Mouse (Mus musculus): ENCODE data around the gene Fam3a. TPM values are rescaled to one million over a fixed set of nuclear protein-coding genes. Genes with fewer than 3 reads are reported as not detected.
A peak's percentile ranks its signal among the peaks of the same experiment; 100 is the strongest.
"Not testable (repeated sequence)": the region's sequence is repeated elsewhere in the genome, so short reads cannot be mapped to it uniquely, and the experiment has no call there.

Gene Fam3a
- polyA plus RNA-seq, 1 experiment from 2014 or later: 35.5 TPM

DNA sequence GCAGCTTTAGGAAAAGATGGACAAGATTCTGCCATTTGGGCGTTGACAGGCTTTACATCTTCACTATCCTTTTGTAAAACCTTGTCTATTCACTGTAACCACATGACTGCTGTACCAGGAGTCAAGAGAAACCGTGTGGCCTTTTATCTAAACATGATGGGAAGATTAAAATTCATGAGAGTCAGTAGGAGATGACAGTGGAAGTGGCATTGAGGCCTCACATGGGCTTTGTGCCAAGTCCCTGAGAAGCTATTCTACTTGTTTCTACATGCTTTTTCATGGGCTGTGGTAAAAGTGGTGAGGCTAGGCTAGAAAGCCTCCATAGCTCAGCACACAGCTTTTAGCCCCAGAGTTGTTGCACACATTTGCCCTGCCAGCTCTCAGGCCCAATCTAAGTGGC lies 15.3 kb upstream of the Fam3a start:
- no peak for ATAC-seq
- H3K9ac ChIP-seq (ENCODE audit: low read depth, low read length): no peak overlapping the region
- H3K4me2 ChIP-seq (ENCODE audit: low read length): no peak overlapping the region
- no peaks in the 10 kb centered on the region for H3K27me3 ChIP-seq (replicated peaks; ENCODE audit: control insufficient read depth, insufficient read depth, low read length)
- no peaks in the 10 kb centered on the region for H3K36me3 ChIP-seq (ENCODE audit: control insufficient read depth, insufficient read depth, low read length)
- H3K9me3 ChIP-seq (ENCODE audit: control insufficient read depth, low read length): no peaks in the 10 kb centered on the region
- H3K4me3 ChIP-seq (ENCODE audit: low read length): no peak overlapping the region
- H3K27ac ChIP-seq (ENCODE audit: low read depth, low read length): no peak overlapping the region
- no peaks in the 10 kb centered on the region for H3K4me1 ChIP-seq (ENCODE audit: control insufficient read depth, insufficient read depth, low read depth, low read length)
- 20% methylated on average over 2 of the region's 2 CpGs for WGBS

DNA sequence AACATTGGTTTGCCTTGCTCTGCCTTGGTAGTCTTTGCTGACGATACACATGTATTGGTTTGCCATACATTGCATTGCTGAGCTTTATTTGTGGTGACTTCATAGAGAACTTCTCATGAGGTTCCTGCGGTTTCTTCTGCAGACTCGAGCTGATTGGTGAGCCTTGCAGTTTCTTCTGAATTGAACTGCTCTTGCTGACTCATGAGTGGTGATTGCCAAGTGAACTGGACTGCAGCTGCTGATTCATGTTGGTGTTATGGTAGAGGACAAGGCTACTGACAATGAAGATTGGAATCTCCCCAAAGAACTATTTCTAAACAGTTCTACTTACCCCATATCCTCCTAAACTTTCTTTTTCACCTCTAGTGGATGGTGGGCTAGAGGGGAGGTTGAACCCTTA lies 7.1 kb upstream of the Fam3a start:
- no peaks in the 10 kb centered on the region for H3K9me3 ChIP-seq (ENCODE audit: control insufficient read depth, low read length)
- no peak overlapping the region for H3K27ac ChIP-seq (ENCODE audit: low read depth, low read length)
- H3K4me3 ChIP-seq (ENCODE audit: low read length): no peak overlapping the region
- no peaks in the 10 kb centered on the region for H3K27me3 ChIP-seq (replicated peaks; ENCODE audit: control insufficient read depth, insufficient read depth, low read length)
- no peak overlapping the region for H3K4me2 ChIP-seq (ENCODE audit: low read length)
- WGBS: 86% methylated on average over 3 of the region's 3 CpGs
- no peaks in the 10 kb centered on the region for H3K4me1 ChIP-seq (ENCODE audit: control insufficient read depth, insufficient read depth, low read depth, low read length)
- no peak overlapping the region for H3K9ac ChIP-seq (ENCODE audit: low read depth, low read length)
- ATAC-seq: no peak
- H3K36me3 ChIP-seq (ENCODE audit: control insufficient read depth, insufficient read depth, low read length): no peaks in the 10 kb centered on the region

DNA sequence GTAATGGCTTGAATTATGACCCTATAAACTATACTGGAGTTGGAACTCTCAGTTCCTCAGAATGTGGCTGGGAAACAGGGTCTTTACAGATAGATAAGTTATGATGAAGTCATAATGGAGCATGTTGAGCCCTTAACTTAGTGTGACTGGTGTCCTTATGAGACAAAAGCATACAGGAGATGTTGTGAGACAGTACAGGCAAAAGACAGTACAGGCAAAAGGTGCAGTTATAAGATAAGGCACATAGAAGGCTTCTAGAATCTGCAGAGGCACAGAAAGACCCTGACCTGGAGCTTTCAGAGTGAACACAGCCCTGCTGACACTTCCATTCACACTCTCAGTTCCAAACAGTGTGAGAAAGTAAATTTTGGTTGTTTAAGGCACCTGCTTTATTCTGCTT lies 4.9 kb downstream of the Fam3a start:
- Histone ChIP-seq H3K27ac (ENCODE audit: low read depth, low read length) (no peak overlapping the region), H3K4me1 (ENCODE audit: control insufficient read depth, insufficient read depth, low read depth, low read length) (peaks cover 3% of the 10 kb centered on the region; the same call in 1 of the 2 replicates), H3K4me3 (ENCODE audit: low read length) (no peak overlapping the region), H3K9me3 (ENCODE audit: control insufficient read depth, low read length) (no peaks in the 10 kb centered on the region), H3K36me3 (ENCODE audit: control insufficient read depth, insufficient read depth, low read length) (no peaks in the 10 kb centered on the region; the same call in 1 of the 2 replicates), H3K4me2 (ENCODE audit: low read length) (no peak overlapping the region), H3K27me3 (replicated peaks; ENCODE audit: control insufficient read depth, insufficient read depth, low read length) (no peaks in the 10 kb centered on the region), H3K9ac (ENCODE audit: low read depth, low read length) (no peak overlapping the region)
- ATAC-seq: no peak

DNA sequence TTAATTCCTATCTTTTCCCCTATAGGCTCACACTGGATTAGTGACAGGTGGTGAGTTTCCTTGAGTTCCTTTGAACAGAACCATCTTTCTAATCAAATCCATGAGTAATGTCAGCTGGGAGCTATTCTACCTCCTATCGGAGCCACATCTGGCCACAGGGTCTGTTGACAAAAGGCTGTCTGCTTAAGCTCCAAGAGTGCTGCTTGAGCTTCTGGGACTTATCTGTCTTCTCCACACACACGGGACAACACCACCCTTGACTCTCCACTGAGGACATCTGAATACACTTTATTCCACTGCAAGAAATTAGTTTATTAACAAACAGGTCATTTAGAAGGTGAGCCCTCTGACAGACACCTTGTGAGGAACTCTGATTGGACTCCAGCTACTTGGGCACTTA lies 8.6 kb downstream of the Fam3a start:
- Histone ChIP-seq H3K36me3 (ENCODE audit: control insufficient read depth, insufficient read depth, low read length) (no peaks in the 10 kb centered on the region; the same call in 1 of the 2 replicates), H3K4me2 (ENCODE audit: low read length) (no peak overlapping the region), H3K9me3 (ENCODE audit: control insufficient read depth, low read length) (no peaks in the 10 kb centered on the region), H3K27me3 (replicated peaks; ENCODE audit: control insufficient read depth, insufficient read depth, low read length) (no peaks in the 10 kb centered on the region), H3K27ac (ENCODE audit: low read depth, low read length) (no peak overlapping the region), H3K9ac (ENCODE audit: low read depth, low read length) (no peak overlapping the region), H3K4me3 (ENCODE audit: low read length) (no peak overlapping the region), H3K4me1 (ENCODE audit: control insufficient read depth, insufficient read depth, low read depth, low read length) (no peaks in the 10 kb centered on the region)
- 86% methylated on average over 2 of the region's 2 CpGs for WGBS
- no peak for ATAC-seq

DNA sequence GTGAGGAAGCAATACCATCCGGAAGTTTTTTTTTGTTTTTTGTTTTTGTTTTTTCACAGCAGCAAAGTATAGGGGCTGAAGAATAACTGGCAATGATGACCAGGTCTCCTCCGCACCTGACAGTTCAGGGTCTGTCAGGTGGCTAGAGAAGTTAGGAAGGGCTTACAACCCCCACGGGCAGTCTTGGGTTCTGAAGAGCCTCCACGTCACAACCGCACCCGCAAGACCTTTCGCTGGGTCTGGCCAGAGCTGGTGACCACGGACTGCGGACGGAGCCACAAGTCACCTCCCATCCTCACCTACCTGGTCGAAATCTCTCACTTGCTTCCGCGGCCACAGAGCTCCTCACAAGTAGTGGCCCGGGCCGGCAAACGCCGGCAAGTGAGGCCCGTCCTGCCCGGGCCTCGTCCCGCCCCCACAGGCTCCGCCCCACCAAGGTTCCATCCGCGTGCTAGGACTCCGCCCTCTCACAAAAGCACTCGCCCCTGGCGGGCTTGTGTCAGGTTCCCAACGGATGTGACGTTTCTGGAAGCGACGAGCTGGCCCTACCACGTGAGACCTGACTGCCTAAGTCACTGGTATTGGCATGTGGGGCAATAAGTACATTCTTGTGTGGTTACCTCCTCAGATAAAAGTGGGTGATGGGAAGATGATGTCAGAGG lies 20.1 kb downstream of the Fam3a start, which contains the start of the genes Ubl4a and Slc10a3:
Gene Ubl4a (minus strand): TSS at position 331 of the 662 bp plus-strand sequence.
Gene Slc10a3 (minus strand): TSS at position 462 of the 662 bp plus-strand sequence.
- H3K27me3 ChIP-seq (replicated peaks; ENCODE audit: control insufficient read depth, insufficient read depth, low read length): no peaks in the 10 kb centered on the region
- H3K4me1 ChIP-seq (ENCODE audit: control insufficient read depth, insufficient read depth, low read depth, low read length): no peaks in the 10 kb centered on the region; the same call in none of the 2 replicates
- peak within 1 kb of the TSS; percentile 59 for H3K4me2 ChIP-seq (ENCODE audit: low read length)
- no peaks in the 10 kb centered on the region for H3K9me3 ChIP-seq (ENCODE audit: control insufficient read depth, low read length)
- H3K9ac ChIP-seq (ENCODE audit: low read depth, low read length): peak within 1 kb of the TSS; percentile 58
- WGBS: 21% methylated on average over 30 of the region's 32 CpGs
- ATAC-seq: peak; percentile 92
- peak within 1 kb of the TSS; percentile 46 for H3K4me3 ChIP-seq (ENCODE audit: low read length)
- H3K27ac ChIP-seq (ENCODE audit: low read depth, low read length): 0 out of 2 replicates have a peak within 1 kb of the TSS, but pooled peaks have one; percentile 5
- H3K36me3 ChIP-seq (ENCODE audit: control insufficient read depth, insufficient read depth, low read length): peaks cover 2% of the 10 kb centered on the region; the same call in 1 of the 2 replicates

DNA sequence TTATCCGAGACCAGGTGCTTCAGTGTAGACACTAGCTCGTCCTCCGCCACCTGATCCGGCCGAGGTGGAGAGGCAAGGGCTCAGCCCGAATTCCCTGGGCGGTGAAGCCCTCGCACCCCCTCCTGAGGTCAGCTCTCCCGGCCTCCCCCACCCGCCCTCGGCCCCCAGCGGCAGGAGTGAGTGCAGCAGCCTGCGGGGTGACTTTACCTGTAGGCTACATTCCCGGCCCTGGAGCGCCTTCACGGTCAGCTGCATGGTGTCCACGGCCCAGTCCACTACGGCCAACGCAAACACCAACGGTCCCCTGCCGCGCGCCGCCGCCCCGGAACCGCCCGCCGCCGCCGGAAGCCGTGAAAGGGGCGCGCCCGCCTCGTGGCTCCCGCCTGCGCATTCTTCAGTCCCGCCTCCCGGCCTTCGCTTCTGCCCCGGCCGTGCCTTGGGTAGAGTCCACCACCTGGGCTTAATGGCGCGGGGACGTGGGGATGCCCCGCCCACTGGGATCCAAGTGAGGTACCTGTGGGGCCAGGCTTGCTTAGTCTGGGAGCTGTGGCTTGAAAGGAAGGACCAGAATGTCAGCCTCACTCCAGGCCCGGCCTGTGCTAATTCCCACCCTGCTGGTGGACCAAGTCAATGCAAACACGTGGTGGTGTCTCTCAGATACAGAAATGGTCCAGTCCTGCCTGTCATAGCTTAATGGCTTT lies 24.7 kb downstream of the Fam3a start:
- Histone ChIP-seq H3K27ac (ENCODE audit: low read depth, low read length) (peak overlapping the region; percentile 80), H3K9ac (ENCODE audit: low read depth, low read length) (peak overlapping the region; percentile 81), H3K27me3 (replicated peaks; ENCODE audit: control insufficient read depth, insufficient read depth, low read length) (no peaks in the 10 kb centered on the region), H3K4me1 (ENCODE audit: control insufficient read depth, insufficient read depth, low read depth, low read length) (peaks cover 8% of the 10 kb centered on the region), H3K36me3 (ENCODE audit: control insufficient read depth, insufficient read depth, low read length) (peaks cover 2% of the 10 kb centered on the region; the same call in 1 of the 2 replicates), H3K4me2 (ENCODE audit: low read length) (peak overlapping the region; percentile 70), H3K9me3 (ENCODE audit: control insufficient read depth, low read length) (no peaks in the 10 kb centered on the region), H3K4me3 (ENCODE audit: low read length) (peak overlapping the region; percentile 61)
- 20% methylated on average over 44 of the region's 49 CpGs for WGBS
- peak; percentile 80 for ATAC-seq

DNA sequence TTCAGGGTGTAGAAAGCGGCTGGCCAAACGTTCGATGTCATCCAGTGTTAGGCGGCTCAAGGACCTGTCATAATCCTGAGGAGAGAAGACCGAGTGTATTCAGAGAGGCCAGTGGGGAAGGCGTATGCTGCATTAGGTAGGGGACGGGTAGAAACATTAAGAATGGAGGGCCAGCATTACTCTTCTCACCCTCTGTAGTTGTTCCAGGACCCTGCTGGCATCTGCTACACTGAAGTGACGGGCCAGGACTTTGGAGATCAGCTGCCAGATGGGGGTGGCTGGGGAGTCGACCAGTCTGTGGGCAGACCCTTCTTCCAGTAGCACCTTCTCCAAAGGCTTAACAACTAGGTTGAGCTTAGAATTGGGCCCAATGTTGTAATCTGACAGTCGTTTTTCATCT lies 25.6 kb downstream of the Fam3a start:
- WGBS: 66% methylated on average over 10 of the region's 10 CpGs
- peak overlapping the region; percentile 81 for H3K9ac ChIP-seq (ENCODE audit: low read depth, low read length)
- no peaks in the 10 kb centered on the region for H3K9me3 ChIP-seq (ENCODE audit: control insufficient read depth, low read length)
- H3K27ac ChIP-seq (ENCODE audit: low read depth, low read length): peak overlapping the region; percentile 80
- peak overlapping the region; percentile 70 for H3K4me2 ChIP-seq (ENCODE audit: low read length)
- no peaks in the 10 kb centered on the region for H3K27me3 ChIP-seq (replicated peaks; ENCODE audit: control insufficient read depth, insufficient read depth, low read length)
- peak overlapping the region; percentile 61 for H3K4me3 ChIP-seq (ENCODE audit: low read length)
- ATAC-seq: 0 out of 2 replicates have a peak, but pooled peaks have one; percentile 12
- peaks cover 8% of the 10 kb centered on the region for H3K4me1 ChIP-seq (ENCODE audit: control insufficient read depth, insufficient read depth, low read depth, low read length)
- peaks cover 2% of the 10 kb centered on the region; the same call in 1 of the 2 replicates for H3K36me3 ChIP-seq (ENCODE audit: control insufficient read depth, insufficient read depth, low read length)

DNA sequence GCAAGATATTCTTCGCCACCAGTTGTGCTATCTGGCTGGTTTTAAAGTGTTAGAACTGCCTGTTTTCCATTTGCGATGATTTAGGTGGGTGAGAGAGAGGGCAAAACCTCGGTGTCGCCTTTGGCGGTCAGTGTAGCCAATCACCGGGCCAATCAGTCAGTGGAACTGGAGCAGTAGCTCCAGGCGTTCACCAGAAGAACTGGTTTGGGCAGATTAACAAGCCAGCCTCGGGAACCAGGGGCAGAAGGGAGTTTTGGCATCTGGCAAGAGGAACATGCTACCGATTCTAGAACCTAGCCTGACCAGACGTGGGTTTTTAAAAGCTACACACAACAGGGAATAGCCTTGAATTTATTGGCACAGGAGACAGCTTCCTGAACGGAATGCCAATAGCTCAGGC lies 33.9 kb downstream of the Fam3a start:
- 59% methylated on average over 11 of the region's 11 CpGs for whole genome bisulfite sequencing
- no peaks in the 10 kb centered on the region for H3K36me3 ChIP-seq (ENCODE audit: control insufficient read depth, insufficient read depth, low read length)
- no peaks in the 10 kb centered on the region for H3K9me3 ChIP-seq (ENCODE audit: control insufficient read depth, low read length)

DNA sequence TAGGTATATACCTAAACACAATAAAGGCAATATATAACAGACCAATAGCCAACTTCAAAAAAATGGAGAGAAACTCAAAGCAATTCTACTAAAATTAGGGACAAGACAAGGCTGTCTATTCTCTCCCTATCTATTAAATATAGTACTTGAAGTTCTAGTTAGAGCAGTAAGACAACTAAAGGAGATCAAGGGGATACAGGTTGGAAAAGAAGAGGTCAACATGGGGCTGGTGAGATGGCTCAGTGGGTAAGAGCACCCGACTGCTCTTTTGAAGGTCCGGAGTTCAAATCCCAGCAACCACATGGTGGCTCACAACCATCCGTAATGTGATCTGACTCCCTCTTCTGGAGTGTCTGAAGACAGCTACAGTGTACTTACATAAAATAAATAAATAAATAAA lies 36.0 kb downstream of the Fam3a start:
- not testable (repeated sequence) for H3K27ac ChIP-seq (ENCODE audit: low read depth, low read length); H3K36me3 ChIP-seq (ENCODE audit: control insufficient read depth, insufficient read depth, low read length); H3K9me3 ChIP-seq (ENCODE audit: control insufficient read depth, low read length); H3K4me1 ChIP-seq (ENCODE audit: control insufficient read depth, insufficient read depth, low read depth, low read length); H3K27me3 ChIP-seq (replicated peaks; ENCODE audit: control insufficient read depth, insufficient read depth, low read length); H3K9ac ChIP-seq (ENCODE audit: low read depth, low read length); ATAC-seq; H3K4me3 ChIP-seq (ENCODE audit: low read length); H3K4me2 ChIP-seq (ENCODE audit: low read length)
- 93% methylated on average over 3 of the region's 3 CpGs for WGBS

More for the DNA sequence above, 33.9 kb downstream of the Fam3a start:
- Histone ChIP-seq H3K27me3 (replicated peaks; ENCODE audit: control insufficient read depth, insufficient read depth, low read length) (no peaks in the 10 kb centered on the region), H3K4me1 (ENCODE audit: control insufficient read depth, insufficient read depth, low read depth, low read length) (no peaks in the 10 kb centered on the region), H3K4me2 (ENCODE audit: low read length) (no peak overlapping the region), H3K9ac (ENCODE audit: low read depth, low read length) (no peak overlapping the region), H3K4me3 (ENCODE audit: low read length) (no peak overlapping the region), H3K27ac (ENCODE audit: low read depth, low read length) (no peak overlapping the region)
- no peak for ATAC-seq
